Mouse (Mus musculus) liver, embryonic 14.5 days (tissue): Measurements from ENCODE around the gene H2afx.

ENCODE experiments used
- CTCF ChIP-seq: IDR thresholded peaks from 2 replicates; pipeline ENCODE4 v1.5.1; 2016; ENCODE audit warnings: antibody characterized with exemption, low read depth, control low read depth
- EP300 ChIP-seq: IDR thresholded peaks from 2 replicates; pipeline ENCODE4 v1.6.1; 2016; ENCODE audit warnings: antibody characterized with exemption, low read depth

- TF ChIP-seq CTCF = no peak
- TF ChIP-seq EP300 = peak; percentile 95
Measured at GRCm38 (mm10) chr9:44343290-44343689, 8.8 kb downstream of the H2afx start.
